Mouse (Mus musculus) forebrain, embryonic 11.5 days (tissue): Measurements from ENCODE around the gene Alox5ap. TPM values are rescaled to one million over a fixed set of nuclear protein-coding genes. Genes with fewer than 3 reads are reported as not detected.
A peak's percentile ranks its signal among the peaks of the same experiment; 100 is the strongest.

Experiments
- ATAC-seq: fragments of 200-750 bp; cut with Nextera tagmentation; replicated peaks from 2 replicates; pipeline ENCODE4 v1.8.0; 2017; ENCODE audit warnings: moderate TSS enrichment; ENCODE audit not compliant: low FRiP score
- DNase-seq: peaks from one replicate; pipeline ENCODE4 v3.0.0-alpha.2; 2017; ENCODE audit warnings: low spot score
- H3K27ac ChIP-seq: fragments of 300-500 bp; sonication (generic); 2 replicates; pipeline ENCODE4 v1.5.1; 2014; ENCODE audit warnings: low read depth, low read length
- H3K27me3 ChIP-seq: fragments of 300-500 bp; sonication (generic); 2 replicates; pipeline ENCODE4 v1.6.1; 2014; ENCODE audit warnings: mild to moderate bottlenecking, low read length, mixed read lengths; ENCODE audit not compliant: control insufficient read depth, insufficient read depth
- H3K36me3 ChIP-seq: fragments of 300-500 bp; sonication (generic); 2 replicates; pipeline ENCODE4 v1.6.1; 2014; ENCODE audit warnings: mild to moderate bottlenecking, low read length, moderate library complexity, mixed read lengths; ENCODE audit not compliant: control insufficient read depth, insufficient read depth
- H3K4me1 ChIP-seq: fragments of 300-500 bp; sonication (generic); replicated peaks from 2 replicates; pipeline ENCODE4 v1.6.1; 2014; ENCODE audit warnings: low read length, mixed read lengths; ENCODE audit not compliant: control insufficient read depth, insufficient read depth
- H3K4me2 ChIP-seq: fragments of 300-500 bp; sonication (generic); 2 replicates; pipeline ENCODE4 v1.6.1; 2014; ENCODE audit warnings: low read depth, mild to moderate bottlenecking, low read length, moderate library complexity, mixed read lengths; ENCODE audit not compliant: severe bottlenecking
- H3K4me3 ChIP-seq: fragments of 300-500 bp; sonication (generic); 2 replicates; pipeline ENCODE4 v1.5.1; 2014; ENCODE audit warnings: low read depth, low read length
- H3K9ac ChIP-seq: fragments of 300-500 bp; sonication (generic); 2 replicates; pipeline ENCODE4 v1.6.1; 2014; ENCODE audit warnings: low read length
- H3K9me3 ChIP-seq: fragments of 300-500 bp; sonication (generic); 2 replicates; pipeline ENCODE4 v1.6.1; 2016; ENCODE audit warnings: low read length, mixed read lengths; ENCODE audit not compliant: control insufficient read depth
- WGBS: fragments of 180-500 bp; shearing (Covaris S2); extraction: QIAGEN DNeasy Blood & Tissue Kit; methylation state at CpG from one replicate; pipeline ENCODE4 v1.1.7; 2014; 5-methylcytosine and 5-hydroxymethylcytosine counted together
- polyA plus RNA-seq: library from polyadenylated mRNA; unstranded; fragments of >200 nt; fragmentation: Nextera tagmentation; extraction: Ambion mirVana; gene quantifications from 2 replicates; pipeline ENCODE4 v1.2.1, GENCODE M21; 2014

Gene Alox5ap
- polyA plus RNA-seq, 1 experiment from 2014 or later: 4.5 TPM

DNA sequence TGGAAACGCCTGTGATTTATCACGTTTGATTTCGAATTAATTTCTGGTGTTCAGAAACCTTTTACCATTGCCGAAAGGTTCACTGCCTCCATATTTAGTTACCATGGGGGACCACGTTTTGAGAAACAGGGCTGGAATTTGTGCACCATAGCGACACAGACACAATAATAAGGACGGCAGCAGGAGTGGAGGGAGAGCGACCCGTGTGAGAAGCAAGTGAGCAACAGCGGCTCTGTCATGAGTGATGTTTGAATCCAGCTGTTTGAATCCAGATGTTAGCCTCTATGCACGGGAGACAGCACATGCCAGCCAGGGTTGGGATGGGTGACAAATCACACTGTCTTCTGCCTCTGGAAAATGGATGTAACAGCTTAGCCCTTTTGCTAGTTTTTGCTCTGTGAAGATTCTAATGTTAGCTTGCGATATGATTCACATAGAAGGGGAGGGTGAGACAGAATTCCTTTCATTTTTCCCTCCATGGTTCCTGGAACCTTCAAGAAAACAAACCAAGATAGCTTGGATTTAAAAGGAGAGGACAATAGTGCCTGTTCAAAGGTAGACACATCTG is 50.0 kb downstream of the Alox5ap start:
- Histone ChIP-seq H3K4me1 (peaks cover 6% of the 10 kb centered on the region; the same call in 1 of the 2 replicates), H3K9me3 (no peaks in the 10 kb centered on the region), H3K4me3 (no peak overlapping the region), H3K4me2 (no peak overlapping the region), H3K36me3 (no peaks in the 10 kb centered on the region), H3K27me3 (no peaks in the 10 kb centered on the region), H3K27ac (no peak overlapping the region), H3K9ac (no peak overlapping the region)
- ATAC-seq: no peak
- WGBS: 84% methylated on average over 12 of the region's 12 CpGs
- DNase-seq: no peak

DNA sequence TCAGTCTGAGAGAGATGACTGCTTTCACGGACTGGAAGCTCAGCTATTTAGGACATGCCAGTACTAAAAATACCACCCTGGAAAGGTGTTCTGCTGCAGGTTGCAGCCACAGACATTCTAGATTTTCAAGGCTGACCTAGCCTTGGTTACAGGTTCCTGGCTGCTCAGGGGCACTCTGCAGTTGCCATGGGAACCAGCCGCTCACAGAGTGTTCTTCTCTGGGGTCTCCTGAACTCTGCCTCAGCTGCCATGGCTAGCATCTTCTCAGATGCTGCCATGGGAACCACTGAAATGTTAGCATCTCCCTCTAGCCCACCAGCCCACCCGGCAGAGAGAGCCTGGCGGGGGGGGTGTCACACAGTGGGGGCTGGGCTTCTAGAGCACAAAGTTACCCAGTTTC is 52.4 kb downstream of the Alox5ap start:
- no peak for DNase-seq

DNA sequence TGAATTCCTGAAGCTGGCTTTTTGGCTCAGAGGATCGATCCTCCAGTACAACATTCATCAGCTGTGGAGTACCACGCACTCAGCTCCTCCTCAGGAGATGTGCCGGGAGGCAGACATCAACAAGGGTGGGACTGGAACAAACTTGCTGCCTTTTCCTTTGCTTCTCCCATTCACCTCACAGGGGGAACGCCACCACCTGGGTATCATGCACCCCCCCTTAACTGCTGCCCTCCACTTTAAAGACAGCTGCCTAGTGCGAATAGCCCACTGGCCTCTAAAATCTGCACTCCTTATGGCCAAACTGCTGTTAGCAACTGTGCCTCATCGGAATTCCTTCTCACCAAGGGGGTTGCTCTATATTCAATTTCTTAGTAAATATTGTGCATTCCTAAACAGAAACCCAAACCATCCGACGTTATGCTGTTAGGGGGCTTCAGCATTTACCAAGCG is 55.3 kb downstream of the Alox5ap start:
- no peaks in the 10 kb centered on the region for H3K27me3 ChIP-seq
- no peak overlapping the region; the same call in 1 of the 2 replicates for H3K4me3 ChIP-seq
- H3K4me1 ChIP-seq: peaks cover 25% of the 10 kb centered on the region
- no peak for ATAC-seq
- peak overlapping the region; percentile 44; the same call in 1 of the 2 replicates for H3K4me2 ChIP-seq
- WGBS: 26% methylated on average over 9 of the region's 9 CpGs
- H3K9me3 ChIP-seq: no peaks in the 10 kb centered on the region
- no peaks in the 10 kb centered on the region for H3K36me3 ChIP-seq
- no peak for DNase-seq
- peak overlapping the region; percentile 57 for H3K9ac ChIP-seq
- H3K27ac ChIP-seq: peak overlapping the region; percentile 79

More for the DNA sequence above, 52.4 kb downstream of the Alox5ap start:
- ATAC-seq: no peak
- no peak overlapping the region for H3K27ac ChIP-seq
- H3K27me3 ChIP-seq: no peaks in the 10 kb centered on the region
- no peak overlapping the region for H3K4me2 ChIP-seq
- no peaks in the 10 kb centered on the region for H3K36me3 ChIP-seq
- H3K9me3 ChIP-seq: no peaks in the 10 kb centered on the region
- peaks cover 25% of the 10 kb centered on the region for H3K4me1 ChIP-seq
- H3K4me3 ChIP-seq: no peak overlapping the region
- no peak overlapping the region; the same call in 1 of the 2 replicates for H3K9ac ChIP-seq
- WGBS: 19% methylated on average over 4 of the region's 4 CpGs

DNA sequence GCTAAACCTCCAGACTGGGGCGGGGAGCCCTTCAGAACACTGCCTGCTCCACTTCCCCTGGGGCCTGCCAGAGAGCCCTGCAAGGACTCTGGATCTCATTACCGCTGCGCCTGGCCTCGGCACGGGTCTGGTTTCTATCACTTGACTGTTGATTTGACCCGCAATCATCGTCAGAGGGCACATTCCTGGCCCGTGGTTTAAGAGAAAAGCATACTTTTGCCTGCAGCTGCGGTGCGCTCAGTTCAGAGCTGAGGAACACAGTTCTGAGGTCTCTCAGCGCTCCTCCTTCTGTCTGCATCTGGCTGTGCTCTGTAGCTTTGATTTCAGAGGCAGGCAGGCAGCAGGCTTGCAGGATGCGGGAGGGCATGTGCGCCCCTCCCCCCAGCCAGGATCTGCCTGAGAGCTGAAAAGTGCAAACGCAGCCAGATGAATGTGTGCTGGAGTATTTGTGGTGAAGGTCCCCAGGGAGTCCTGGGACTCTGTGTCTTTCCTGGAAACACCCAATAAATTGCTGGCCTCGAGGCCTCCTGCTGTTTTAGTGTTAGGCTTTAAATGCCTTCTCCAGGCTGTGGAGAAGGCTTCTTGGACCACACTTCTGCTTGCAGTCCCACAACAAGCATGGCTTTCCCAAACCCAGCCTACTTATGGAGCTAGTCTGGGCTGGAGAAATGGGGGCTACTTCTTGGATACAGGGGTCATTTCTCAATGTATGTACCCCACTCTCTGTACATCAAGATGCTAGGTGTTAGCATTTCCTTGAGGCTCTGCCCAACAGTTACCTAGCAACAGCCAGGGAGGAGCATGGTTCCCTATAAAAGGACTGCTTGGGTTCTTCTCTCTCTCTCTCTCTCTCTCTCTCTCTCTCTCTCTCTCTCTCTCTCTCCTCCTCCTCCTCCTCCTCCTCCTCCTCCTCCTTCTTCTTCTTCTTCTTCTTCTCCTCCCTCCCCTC is 56.2 kb downstream of the Alox5ap start:
- Histone ChIP-seq H3K36me3 (no peaks in the 10 kb centered on the region), H3K4me2 (peak overlapping the region; percentile 44), H3K9ac (peak overlapping the region; percentile 57), H3K4me3 (peak overlapping the region; percentile 6; the same call in 1 of the 2 replicates), H3K4me1 (peaks cover 25% of the 10 kb centered on the region), H3K27ac (peak overlapping the region; percentile 79), H3K27me3 (no peaks in the 10 kb centered on the region), H3K9me3 (no peaks in the 10 kb centered on the region)
- peak; percentile 89 for DNase-seq
- 1% methylated on average over 15 of the region's 15 CpGs for WGBS
- peak; percentile 90 for ATAC-seq

DNA sequence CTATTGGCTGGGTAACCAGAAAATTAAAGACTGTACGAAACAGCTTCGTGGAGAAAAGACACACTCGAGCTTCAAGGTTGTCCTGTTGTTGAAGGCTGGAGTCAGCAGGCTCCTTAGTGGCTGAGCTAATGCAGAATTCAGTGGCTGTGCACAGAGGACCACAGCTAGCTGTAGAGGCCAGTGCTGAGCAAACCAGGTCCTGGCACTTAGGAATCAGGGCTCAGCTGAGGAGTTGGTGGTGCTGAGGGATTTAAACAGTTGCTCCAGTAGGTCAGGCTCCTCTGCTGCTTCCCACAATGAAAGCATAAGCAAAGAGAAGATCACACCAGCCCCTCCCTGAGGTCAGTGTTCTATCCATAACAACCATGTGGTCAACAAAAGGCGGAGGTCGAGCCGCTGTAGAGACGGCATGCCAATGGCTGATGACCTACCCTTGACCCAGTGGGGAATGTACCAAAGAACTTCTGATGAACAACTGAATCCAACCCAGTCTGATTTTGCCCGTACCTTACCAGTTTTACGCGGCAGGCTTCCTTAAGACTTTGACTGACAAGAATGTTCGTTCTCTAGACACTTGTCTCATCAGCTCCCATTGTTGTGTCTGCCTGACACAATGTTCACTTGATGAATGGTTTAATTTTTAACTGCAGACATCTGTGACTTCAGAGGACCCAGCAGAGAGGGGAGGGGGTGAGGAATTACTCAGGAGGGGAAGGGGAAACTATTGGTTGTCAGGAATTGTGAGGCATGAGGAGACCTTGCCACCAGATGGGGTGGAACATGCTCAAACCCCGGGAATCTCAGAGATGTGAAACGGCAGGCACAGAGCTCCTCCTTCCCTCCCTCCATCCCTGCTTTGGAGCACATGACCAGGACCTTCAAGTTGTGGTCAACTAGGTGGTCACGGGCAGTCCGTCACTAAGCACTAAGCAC is 57.6 kb downstream of the Alox5ap start:
- peaks cover 22% of the 10 kb centered on the region for H3K4me1 ChIP-seq
- no peaks in the 10 kb centered on the region for H3K9me3 ChIP-seq
- no peak overlapping the region for H3K4me2 ChIP-seq
- H3K27ac ChIP-seq: peak overlapping the region; percentile 57; the same call in 1 of the 2 replicates
- no peaks in the 10 kb centered on the region for H3K27me3 ChIP-seq
- ATAC-seq: no peak
- no peaks in the 10 kb centered on the region for H3K36me3 ChIP-seq
- no peak overlapping the region for H3K9ac ChIP-seq
- no peak overlapping the region for H3K4me3 ChIP-seq
- DNase-seq: no peak
- WGBS: 71% methylated on average over 15 of the region's 15 CpGs

DNA sequence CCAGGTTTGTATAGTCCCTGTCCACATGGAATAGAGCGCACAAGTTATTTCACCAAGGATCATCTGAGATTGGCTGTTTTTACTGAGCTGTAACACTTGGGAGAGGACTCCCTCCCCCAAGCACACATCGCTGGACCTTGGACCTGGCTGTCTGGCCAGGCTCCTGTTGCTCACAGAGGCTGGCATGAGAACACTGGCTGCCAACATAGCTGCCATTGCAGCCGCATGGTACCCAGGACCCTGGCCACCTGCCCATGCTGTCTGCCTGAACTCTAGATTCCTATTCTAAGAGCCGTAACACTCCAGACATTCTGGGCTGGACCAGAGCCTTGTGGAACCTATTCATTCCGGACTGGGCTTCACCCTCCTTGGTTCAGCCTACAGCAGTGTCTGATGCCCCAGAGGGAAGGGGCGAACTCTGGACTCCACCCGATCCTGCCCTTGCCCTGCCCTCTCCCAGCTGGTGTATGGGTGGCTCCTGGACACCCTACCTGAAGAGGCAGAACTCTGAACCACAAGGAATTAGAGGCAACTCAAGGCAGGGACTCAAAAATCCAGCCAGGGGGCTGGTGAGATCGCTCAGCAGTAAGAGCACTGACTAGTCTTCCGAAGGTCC is 58.5 kb downstream of the Alox5ap start:
- Histone ChIP-seq H3K36me3 (no peaks in the 10 kb centered on the region), H3K27ac (no peak overlapping the region), H3K4me2 (no peak overlapping the region), H3K27me3 (no peaks in the 10 kb centered on the region), H3K4me1 (peaks cover 20% of the 10 kb centered on the region), H3K9ac (no peak overlapping the region), H3K9me3 (no peaks in the 10 kb centered on the region), H3K4me3 (no peak overlapping the region)
- DNase-seq (no peak), ATAC-seq (no peak)
- 92% methylated on average over 9 of the region's 9 CpGs for WGBS

DNA sequence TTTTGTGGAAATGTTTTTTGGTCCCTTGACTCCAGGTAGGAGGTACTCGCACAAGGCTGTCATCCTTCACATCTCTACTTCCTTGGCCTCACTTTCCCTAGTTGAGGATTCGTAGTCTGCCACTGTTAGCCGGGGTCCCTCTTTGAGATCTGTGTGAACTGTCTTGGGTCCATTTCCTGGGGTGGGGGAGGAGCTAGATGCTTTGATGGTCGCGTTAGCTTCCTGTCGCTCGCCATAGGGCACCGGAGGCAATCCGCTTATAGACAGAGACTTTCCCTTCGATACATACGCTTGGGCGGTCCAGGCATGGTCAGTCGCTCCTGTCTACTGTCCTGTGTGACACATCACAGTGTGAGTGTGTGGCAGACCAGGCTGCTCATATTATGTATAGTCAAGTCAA is 60.2 kb downstream of the Alox5ap start:
- Histone ChIP-seq H3K4me2 (no peak overlapping the region), H3K27ac (no peak overlapping the region), H3K4me3 (no peak overlapping the region), H3K9me3 (no peaks in the 10 kb centered on the region), H3K36me3 (no peaks in the 10 kb centered on the region), H3K9ac (no peak overlapping the region), H3K4me1 (peaks cover 18% of the 10 kb centered on the region), H3K27me3 (no peaks in the 10 kb centered on the region)
- DNase-seq (no peak), ATAC-seq (no peak)
- 88% methylated on average over 13 of the region's 13 CpGs for WGBS
